ENCODE assay signal across 8 mouse cellular contexts in genomic region chr8:110002953-110003352, GRCm38 (mm10). TPM values are rescaled to one million over a fixed set of nuclear protein-coding genes. Genes with fewer than 3 reads are reported as not detected.
DNase-seq lines count a peak whose midpoint lies in the region; ATAC-seq and TF ChIP-seq lines count a peak whose summit lies in the region.

No protein-coding gene starts in this region.

- peak; percentile 35 for TF ChIP-seq CTCF in left cerebral cortex, adult 2 months (IDR thresholded peaks at IDR 0.05)
- peak; percentile 32; the same call in 1 of the 2 replicates for TF ChIP-seq CTCF in G1E (IDR thresholded peaks at IDR 0.05; ENCODE audit: low read depth, low read length)

- no peaks in the 10 kb centered on the region for H3K4me1 ChIP-seq in G1E (ENCODE audit: insufficient read depth, low read depth, low read length)

- H3K27me3 ChIP-seq in G1E (ENCODE audit: insufficient read depth, low read length): no peaks in the 10 kb centered on the region; the same call in 1 of the 2 replicates

- H3K27ac ChIP-seq in left cerebral cortex, adult 2 months: no peak overlapping the region

- no peak; the same call in 1 of the 2 replicates for ATAC-seq in G1E (ENCODE audit: extremely low read depth, insufficient number of reproducible peaks, low FRiP score, poor library complexity, severe bottlenecking)
- peak; percentile 69; the same call in 1 of the 2 replicates for ATAC-seq in megakaryocyte-erythroid progenitor cell, adult 5-6 weeks (replicated peaks; ENCODE audit: low FRiP score, low TSS enrichment, poor library complexity, severe bottlenecking)
- no peak for ATAC-seq in monocyte, adult 5-6 weeks (replicated peaks; ENCODE audit: insufficient number of reproducible peaks, low FRiP score, low TSS enrichment, poor library complexity, severe bottlenecking)

- intact Hi-C loops in left cerebral cortex, adult 2 months (cut with DNase I): no loop called here
- intact Hi-C loops in left cerebral cortex, postnatal 36 days (cut with DNase I): no loop called here

- H3K9me3 ChIP-seq in G1E (replicated peaks): no peaks in the 10 kb centered on the region

- no peaks in the 10 kb centered on the region for H3K36me3 ChIP-seq in G1E (replicated peaks)

- H3K4me3 ChIP-seq in left cerebral cortex, adult 2 months: no peak overlapping the region
- H3K4me3 ChIP-seq in G1E (ENCODE audit: low read depth, low read length): no peak overlapping the region

- no peak for DNase-seq in left cerebral cortex, adult 2 months (ENCODE audit: extremely low spot score in 1 of 2, low spot score in 2 of 2)
- DNase-seq in left cerebral cortex, postnatal 36 days (ENCODE audit: low spot score in 2 of 2): no peak
- no peak for DNase-seq in G1E (ENCODE audit: low spot score)
- peak; percentile 29 for DNase-seq in c-Kit-positive CD71-positive TER-119-negative erythroid progenitor cells, embryonic 14.5 days (ENCODE audit: low read depth)
- DNase-seq in layer of hippocampus, adult 9-11 months: no peak
- no peak for DNase-seq in left cerebral cortex, adult 9 months (ENCODE audit: low spot score in 2 of 2)

RNA-seq across cellular contexts. Expression of gene Tat, which starts 12.7 kb away (rescaled TPM):
- not detected for total RNA-seq in left cerebral cortex, adult 2 months (2021)
- total RNA-seq in left cerebral cortex, postnatal 36 days (2021): not detected
- total RNA-seq in G1E (2014; fragmentation: Nextera tagmentation): not detected in 2 replicates
- total RNA-seq in G1E (2017): 0.22 TPM in 1 of 2 replicates, not detected in the other
- polyA plus RNA-seq in G1E (2012): not detected in 2 replicates
- not detected in 2 replicates for total RNA-seq in megakaryocyte-erythroid progenitor cell, adult 5-6 weeks (2014; fragmentation: Nextera tagmentation)
- total RNA-seq in megakaryocyte-erythroid progenitor cell, adult 5-6 weeks (2017): not detected in 2 replicates
- total RNA-seq in monocyte, adult 5-6 weeks (2017): not detected in 3 replicates

RNA-seq across cellular contexts. Expression of gene Chst4, which starts 36.6 kb away (rescaled TPM):
- total RNA-seq in left cerebral cortex, adult 2 months (2021): under 1 TPM in 1 of 2 experiments, not detected in 1; 0.40 TPM
- under 1 TPM; 0.17 to 0.32 TPM for total RNA-seq in left cerebral cortex, postnatal 36 days (2021)
- total RNA-seq in G1E (2014; fragmentation: Nextera tagmentation) (not detected in 2 replicates), G1E (2017) (not detected in 2 replicates)
- polyA plus RNA-seq in G1E (2012): not detected in 2 replicates
- not detected in 2 replicates for total RNA-seq in megakaryocyte-erythroid progenitor cell, adult 5-6 weeks (2014; fragmentation: Nextera tagmentation)
- total RNA-seq in megakaryocyte-erythroid progenitor cell, adult 5-6 weeks (2017): not detected in 2 replicates
- not detected in 3 replicates for total RNA-seq in monocyte, adult 5-6 weeks (2017)

RNA-seq across cellular contexts. Expression of gene Marveld3, which starts 41.0 kb away (rescaled TPM):
- total RNA-seq in left cerebral cortex, adult 2 months (2021): under 1 TPM; 0.23 to 0.81 TPM
- under 1 TPM; 0.20 to 0.25 TPM for total RNA-seq in left cerebral cortex, postnatal 36 days (2021)
- total RNA-seq in G1E (2014; fragmentation: Nextera tagmentation) (not detected in 2 replicates), G1E (2017) (0.16 TPM in 1 of 2 replicates, not detected in the other)
- not detected in 2 replicates for polyA plus RNA-seq in G1E (2012)
- not detected in 2 replicates for total RNA-seq in megakaryocyte-erythroid progenitor cell, adult 5-6 weeks (2014; fragmentation: Nextera tagmentation)
- not detected in 2 replicates for total RNA-seq in megakaryocyte-erythroid progenitor cell, adult 5-6 weeks (2017)
- not detected in 3 replicates for total RNA-seq in monocyte, adult 5-6 weeks (2017)
